Mouse (Mus musculus): ENCODE measurements at regions not wholly inside any gene's neighbourhood (a gene's known extent, or its start where the extent isn't known, plus 50 kb on each side); places are given as distances from the start of the nearest gene placed in this dataset.

GRCm38 (mm10) chr14:58787618-58788017, 355.1 kb downstream of the 1700129C05Rik start:
- in situ Hi-C loops (cut with MboI; ENCODE audit: low pct_ligation_motif_present, low pct_unique_long_range_greater_than_20kb, low sequenced_read_pairs), result no loop called here
- Histone ChIP-seq H3K27me3 (replicated peaks) (no peaks in the 10 kb centered on the region), H3K27ac (ENCODE audit: insufficient read depth, low read depth) (no peak overlapping the region), H3K36me3 (replicated peaks in 1 of 2; ENCODE audit: control insufficient read depth in 1 of 2, insufficient read depth in 1 of 2, low read length in 1 of 2) (no peaks in the 10 kb centered on the region), H3K4me2 (ENCODE audit: insufficient read depth, low read depth, poor library complexity, severe bottlenecking) (no peak overlapping the region), H3K9ac (ENCODE audit: insufficient read depth, low read depth) (no peak overlapping the region), H3K4me1 (ENCODE audit: control insufficient read depth in 1 of 2, insufficient read depth in 2 of 2) (no peaks in the 10 kb centered on the region), H3K9me3 (replicated peaks; ENCODE audit: low read length) (no peaks in the 10 kb centered on the region), H3K4me3 (replicated peaks in 1 of 3; ENCODE audit: low read depth in 2 of 3, low read length in 2 of 3, poor library complexity in 1 of 3) (no peak overlapping the region), H3K79me2 (replicated peaks; ENCODE audit: control insufficient read depth, extremely low read depth, insufficient read depth, poor library complexity, severe bottlenecking) (no peaks in the 10 kb centered on the region)
- TF ChIP-seq CTCF (conservative IDR thresholded peaks at IDR 0.05 in 1 of 2, IDR thresholded peaks at IDR 0.05 in 1 of 2; ENCODE audit: low read depth in 2 of 2, low read length in 2 of 2) (no peak), POLR2A (IDR thresholded peaks at IDR 0.05; ENCODE audit: low read depth, low read length) (no peak), KAT2A (IDR thresholded peaks at IDR 0.05; ENCODE audit: insufficient replicate concordance, low read length) (no peak), ELF1 (IDR thresholded peaks at IDR 0.05; ENCODE audit: low read depth, low read length) (no peak), USF2 (conservative IDR thresholded peaks at IDR 0.05; ENCODE audit: low read depth, low read length) (no peak), TCF12 (IDR thresholded peaks at IDR 0.05; ENCODE audit: low read depth, low read length) (no peak), CHD2 (IDR thresholded peaks at IDR 0.05; ENCODE audit: low read length) (no peak), TBP (conservative IDR thresholded peaks at IDR 0.05; ENCODE audit: low read depth, low read length) (no peak), POLR2AphosphoS2 (IDR thresholded peaks at IDR 0.05; ENCODE audit: low read depth, low read length) (no peak), E2F4 (IDR thresholded peaks at IDR 0.05; ENCODE audit: insufficient replicate concordance, low read depth, low read length) (no peak), IRF4 (IDR thresholded peaks at IDR 0.05; ENCODE audit: low read depth, low read length) (no peak), RAD21 (IDR thresholded peaks at IDR 0.05; ENCODE audit: low read depth, low read length) (no peak), NRF1 (IDR thresholded peaks at IDR 0.05; ENCODE audit: low read depth, low read length) (no peak), NELFE (IDR thresholded peaks at IDR 0.05; ENCODE audit: low read depth, low read length) (no peak), MAZ (IDR thresholded peaks at IDR 0.05; ENCODE audit: low read depth, low read length) (no peak), ZMIZ1 (IDR thresholded peaks at IDR 0.05; ENCODE audit: low read depth, low read length) (no peak), JUND (conservative IDR thresholded peaks at IDR 0.05; ENCODE audit: low read depth, low read length) (no peak)
- no peak for DNase-seq (ENCODE audit: extremely low read depth)
- dilution Hi-C loops (cut with MboI; ENCODE audit: extremely low pct_ligation_motif_present, extremely low pct_unique_long_range_greater_than_20kb, low sequenced_read_pairs), result no loop called here

GRCm38 (mm10) chr14:58786791-58787491, 355.8 kb downstream of the 1700129C05Rik start:
- no peaks in the 10 kb centered on the region for H3K36me3 ChIP-seq (replicated peaks in 1 of 2; ENCODE audit: control insufficient read depth in 1 of 2, insufficient read depth in 1 of 2, low read length in 1 of 2)
- no peak overlapping the region for H3K4me3 ChIP-seq (replicated peaks in 1 of 3; ENCODE audit: low read depth in 2 of 3, low read length in 2 of 3, poor library complexity in 1 of 3)
- in situ Hi-C loops (cut with MboI; ENCODE audit: low pct_ligation_motif_present, low pct_unique_long_range_greater_than_20kb, low sequenced_read_pairs), result no loop called here
- H3K27ac ChIP-seq (ENCODE audit: insufficient read depth, low read depth), result no peak overlapping the region
- H3K27me3 ChIP-seq (replicated peaks), result no peaks in the 10 kb centered on the region
- DNase-seq (ENCODE audit: extremely low read depth), result no peak
- dilution Hi-C loops (cut with MboI; ENCODE audit: extremely low pct_ligation_motif_present, extremely low pct_unique_long_range_greater_than_20kb, low sequenced_read_pairs), result no loop called here
- no peaks in the 10 kb centered on the region for H3K9me3 ChIP-seq (replicated peaks; ENCODE audit: low read length)
- H3K4me1 ChIP-seq (ENCODE audit: control insufficient read depth in 1 of 2, insufficient read depth in 2 of 2), result no peaks in the 10 kb centered on the region
- H3K4me2 ChIP-seq (ENCODE audit: insufficient read depth, low read depth, poor library complexity, severe bottlenecking), result no peak overlapping the region
- H3K79me2 ChIP-seq (replicated peaks; ENCODE audit: control insufficient read depth, extremely low read depth, insufficient read depth, poor library complexity, severe bottlenecking), result no peaks in the 10 kb centered on the region
- TF ChIP-seq JUN (IDR thresholded peaks at IDR 0.05; ENCODE audit: insufficient read depth, low read depth, low read length), result no peak
- H3K9ac ChIP-seq (ENCODE audit: insufficient read depth, low read depth), result no peak overlapping the region

All from CH12.LX (cell line).